Mouse (Mus musculus) liver, embryonic 11.5 days (tissue): ENCODE measurements around the gene Unc5cl. TPM values are rescaled to one million over a fixed set of nuclear protein-coding genes. Genes with fewer than 3 reads are reported as not detected.

ENCODE experiments used
- ATAC-seq: fragments of 200-750 bp; cut with Nextera tagmentation; replicated peaks from 2 replicates; pipeline ENCODE4 v1.8.0; 2017; ENCODE audit warnings: moderate number of reproducible peaks, mild to moderate bottlenecking, moderate TSS enrichment, moderate library complexity; ENCODE audit not compliant: low FRiP score
- DNase-seq: peaks from one replicate; pipeline ENCODE4 v3.0.0-alpha.2; 2017; ENCODE audit warnings: low spot score
- H3K27ac ChIP-seq: fragments of 300-500 bp; sonication (generic); 2 replicates; pipeline ENCODE4 v1.5.1; 2014; ENCODE audit warnings: mild to moderate bottlenecking, low read depth, low read length, control low read depth
- H3K27me3 ChIP-seq: fragments of 300-500 bp; sonication (generic); replicated peaks from 2 replicates; pipeline ENCODE4 v1.6.1; 2014; ENCODE audit warnings: low read length, mixed read lengths; ENCODE audit not compliant: control insufficient read depth, insufficient read depth
- H3K36me3 ChIP-seq: fragments of 300-500 bp; sonication (generic); 2 replicates; pipeline ENCODE4 v1.6.1; 2014; ENCODE audit warnings: mild to moderate bottlenecking, low read length, moderate library complexity, mixed read lengths; ENCODE audit not compliant: control insufficient read depth, insufficient read depth
- H3K4me1 ChIP-seq: fragments of 300-500 bp; sonication (generic); replicated peaks from 2 replicates; pipeline ENCODE4 v1.6.1; 2014; ENCODE audit warnings: low read length, mixed read lengths; ENCODE audit not compliant: control insufficient read depth, insufficient read depth
- H3K4me2 ChIP-seq: fragments of 300-500 bp; sonication (generic); 2 replicates; pipeline ENCODE4 v1.6.1; 2014; ENCODE audit warnings: mild to moderate bottlenecking, control low read depth, moderate library complexity
- H3K4me3 ChIP-seq: fragments of 300-500 bp; sonication (generic); 2 replicates; pipeline ENCODE4 v1.5.1; 2014; ENCODE audit warnings: low read depth, low read length, control low read depth
- H3K9ac ChIP-seq: fragments of 300-500 bp; sonication (generic); 2 replicates; pipeline ENCODE4 v1.6.1; 2014; ENCODE audit warnings: low read depth, low read length, control low read depth
- H3K9me3 ChIP-seq: fragments of 300-500 bp; sonication (generic); 2 replicates; pipeline ENCODE4 v1.6.1; 2016; ENCODE audit warnings: low read length, inconsistent platforms, mixed read lengths; ENCODE audit not compliant: control insufficient read depth
- WGBS: fragments of 180-500 bp; shearing (Covaris S2); extraction: QIAGEN DNeasy Blood & Tissue Kit; methylation state at CpG from one replicate; pipeline ENCODE4 v1.1.7; 2014; 5-methylcytosine and 5-hydroxymethylcytosine counted together
- polyA plus RNA-seq: library from polyadenylated mRNA; unstranded; fragments of >200 nt; fragmentation: Nextera tagmentation; extraction: Ambion mirVana; gene quantifications from 2 replicates; pipeline ENCODE4 v1.2.1, GENCODE M21; 2014

The Unc5cl gene
- polyA plus RNA-seq, 1 experiment from 2014 or later, result 1.0 TPM

DNA sequence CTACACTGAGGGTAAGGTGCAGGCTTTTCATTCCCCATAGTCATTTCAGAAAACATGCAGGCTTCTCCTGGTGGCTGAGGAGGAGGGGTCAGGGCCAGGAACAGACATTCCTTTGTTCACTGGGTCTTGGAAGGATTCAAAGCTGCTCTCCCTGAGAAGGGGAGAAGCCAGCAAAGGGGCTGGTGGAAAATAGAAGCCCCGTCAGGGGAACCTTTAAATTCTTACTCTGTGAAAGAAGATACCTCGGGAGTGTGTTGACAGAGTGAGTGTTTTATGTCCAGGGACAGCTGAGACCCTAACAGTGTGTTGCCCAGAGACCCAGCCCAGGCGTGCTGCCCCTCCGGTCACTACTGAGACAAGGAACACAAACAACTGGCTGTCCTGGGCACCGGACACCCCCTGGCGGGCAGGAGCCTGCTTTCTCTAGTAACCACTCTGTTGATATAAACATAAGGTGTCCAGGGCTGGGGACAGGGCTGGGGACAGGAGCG lies 17.2 kb upstream of the Unc5cl start:
- H3K4me2 ChIP-seq, result no peak overlapping the region
- H3K4me3 ChIP-seq, result no peak overlapping the region
- H3K27me3 ChIP-seq, result no peaks in the 10 kb centered on the region
- 62% methylated on average over 7 of the region's 7 CpGs for WGBS
- ATAC-seq (no peak), DNase-seq (no peak)
- H3K4me1 ChIP-seq, result peaks cover 19% of the 10 kb centered on the region
- no peaks in the 10 kb centered on the region for H3K36me3 ChIP-seq
- no peak overlapping the region for H3K9ac ChIP-seq
- no peaks in the 10 kb centered on the region for H3K9me3 ChIP-seq
- H3K27ac ChIP-seq, result no peak overlapping the region

DNA sequence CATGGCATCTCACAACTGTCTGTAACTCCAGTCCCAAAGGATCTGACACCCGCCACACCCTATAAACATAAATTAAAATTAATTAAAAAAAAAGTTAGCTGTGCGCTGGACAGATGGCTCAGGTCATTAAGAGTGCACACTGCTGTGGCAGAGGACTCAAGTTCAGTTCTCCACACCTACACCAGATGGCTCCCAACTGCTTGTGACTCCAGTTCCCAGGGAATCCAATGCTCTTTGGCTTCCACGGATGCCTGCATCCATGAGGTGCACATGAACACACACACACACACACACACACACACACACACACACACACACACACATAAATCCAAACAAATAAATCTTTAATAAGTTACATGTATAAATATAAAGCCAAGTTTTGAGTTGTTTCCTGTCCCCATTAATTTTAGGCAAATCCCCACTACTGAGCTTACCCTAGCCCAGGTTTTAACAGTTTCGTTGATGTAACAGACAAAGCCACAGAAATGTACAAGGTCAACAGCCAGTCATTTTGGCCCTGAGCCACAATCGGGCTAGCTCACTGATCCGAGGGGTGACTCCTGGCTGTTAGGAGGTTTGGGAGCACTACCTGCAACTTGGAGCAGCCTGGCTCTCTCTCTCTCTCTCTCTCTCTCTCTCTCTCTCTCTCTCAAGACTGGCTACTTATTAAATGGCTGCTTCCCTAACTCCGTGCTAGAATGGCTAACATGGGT lies 11.8 kb upstream of the Unc5cl start:
- H3K9ac ChIP-seq, result no peak overlapping the region
- ATAC-seq (no peak), DNase-seq (no peak)
- peaks cover 6% of the 10 kb centered on the region for H3K4me1 ChIP-seq
- no peak overlapping the region for H3K4me2 ChIP-seq
- no peak overlapping the region for H3K4me3 ChIP-seq
- no peaks in the 10 kb centered on the region for H3K9me3 ChIP-seq
- H3K36me3 ChIP-seq, result no peaks in the 10 kb centered on the region
- 78% methylated on average over 7 of the region's 7 CpGs for WGBS
- no peak overlapping the region for H3K27ac ChIP-seq
- H3K27me3 ChIP-seq, result no peaks in the 10 kb centered on the region

DNA sequence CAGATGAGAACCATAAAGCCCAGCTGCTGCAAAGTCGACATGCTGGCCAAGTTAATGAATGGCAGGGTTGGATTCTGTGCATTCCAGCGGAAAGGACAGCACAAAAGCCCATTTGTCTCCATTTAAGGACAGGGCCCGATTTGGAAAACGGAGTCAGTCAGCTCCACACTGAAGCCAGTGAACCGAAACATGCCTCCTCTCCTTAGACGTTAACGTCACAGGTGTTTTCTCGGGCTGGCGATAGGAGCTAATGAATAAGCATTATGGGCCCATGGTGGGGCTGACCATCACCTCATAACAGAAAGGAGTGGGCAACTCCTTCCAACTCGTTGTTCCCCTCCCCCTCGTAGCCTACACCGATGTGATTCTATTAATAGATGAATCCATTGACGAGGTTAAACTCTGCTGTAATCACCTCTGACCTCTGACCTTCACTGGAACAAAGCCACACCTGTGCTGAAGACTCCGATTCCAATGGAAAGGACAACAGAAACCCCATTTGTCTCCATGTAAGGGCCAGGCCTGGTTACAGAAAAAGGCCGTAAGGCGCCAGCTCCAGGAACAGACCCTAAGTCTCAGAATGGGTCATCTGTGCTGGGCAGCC lies 11.1 kb upstream of the Unc5cl start:
- no peak for ATAC-seq

DNA sequence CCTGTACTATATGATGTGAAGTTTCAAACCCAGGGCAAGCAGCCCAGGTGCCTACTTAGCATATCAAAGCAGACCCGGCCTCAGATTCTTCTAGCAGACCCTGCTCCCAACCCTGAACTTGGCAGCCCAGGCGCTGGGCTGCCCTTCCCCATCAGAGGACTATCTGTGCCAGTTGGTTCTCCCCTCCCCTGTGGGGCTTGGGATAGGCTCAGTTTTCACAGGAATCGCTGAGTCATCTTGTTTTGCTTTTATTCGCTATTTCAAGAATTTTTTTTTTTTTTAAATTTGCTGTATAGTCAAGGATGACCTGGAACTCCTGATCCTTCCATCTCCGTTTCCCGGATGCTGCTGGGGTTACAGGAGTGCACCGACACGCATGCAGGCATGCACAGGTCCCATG lies 7.0 kb upstream of the Unc5cl start:
- Histone ChIP-seq H3K9ac (peak overlapping the region; percentile 1; the same call in 1 of the 2 replicates), H3K4me2 (peak overlapping the region; percentile 61)
- ATAC-seq, result no peak

More for the DNA sequence above, 11.1 kb upstream of the Unc5cl start:
- Histone ChIP-seq H3K27me3 (no peaks in the 10 kb centered on the region), H3K4me3 (no peak overlapping the region), H3K27ac (no peak overlapping the region), H3K9me3 (no peaks in the 10 kb centered on the region), H3K9ac (no peak overlapping the region), H3K4me2 (no peak overlapping the region), H3K4me1 (peaks cover 13% of the 10 kb centered on the region), H3K36me3 (no peaks in the 10 kb centered on the region)
- 84% methylated on average over 16 of the region's 16 CpGs for WGBS
- DNase-seq, result no peak

DNA sequence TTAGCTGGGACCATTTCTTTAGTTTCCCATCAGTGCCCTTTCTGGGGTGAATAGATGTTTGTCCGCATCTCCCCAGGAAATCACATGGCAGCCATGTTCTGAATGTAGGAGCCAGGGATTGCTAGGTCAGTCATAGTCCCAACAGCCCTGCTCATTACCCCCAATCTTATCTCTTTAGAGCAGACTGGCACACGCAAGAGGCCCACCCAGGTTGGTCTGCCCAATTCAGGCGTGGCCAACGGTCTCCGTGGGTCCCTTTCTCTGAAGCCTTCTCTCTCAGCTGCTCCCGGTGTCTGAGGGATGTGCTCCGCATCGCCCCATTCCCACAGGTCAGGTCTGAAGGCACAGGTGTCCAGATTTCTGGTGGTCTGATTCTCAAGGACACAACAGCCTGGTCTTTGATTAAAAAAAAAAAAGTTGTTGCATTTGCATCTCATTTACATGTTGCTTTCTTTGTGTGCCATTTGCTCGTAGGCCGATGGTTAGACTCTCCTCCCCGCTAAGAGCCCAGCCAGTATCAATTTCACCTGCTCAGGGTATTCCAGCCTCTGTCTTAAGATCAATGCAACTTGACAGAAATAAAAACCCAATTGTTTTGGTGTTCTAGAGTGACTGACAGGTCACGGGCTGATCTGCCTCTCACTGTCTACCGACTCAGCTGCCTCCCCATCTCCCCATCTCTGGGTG lies 3.9 kb upstream of the Unc5cl start:
- Histone ChIP-seq H3K4me1 (peaks cover 31% of the 10 kb centered on the region), H3K27ac (peak overlapping the region; percentile 93), H3K36me3 (no peaks in the 10 kb centered on the region), H3K4me2 (peak overlapping the region; percentile 61), H3K4me3 (peak overlapping the region; percentile 57), H3K9me3 (no peaks in the 10 kb centered on the region), H3K9ac (peak overlapping the region; percentile 76), H3K27me3 (no peaks in the 10 kb centered on the region)
- no peak for DNase-seq
- 60% methylated on average over 13 of the region's 13 CpGs for WGBS
- ATAC-seq, result peak; percentile 86

More for the DNA sequence above, 7.0 kb upstream of the Unc5cl start:
- H3K27me3 ChIP-seq, result no peaks in the 10 kb centered on the region
- H3K27ac ChIP-seq, result peak overlapping the region; percentile 73
- 64% methylated on average over 8 of the region's 8 CpGs for whole genome bisulfite sequencing
- H3K36me3 ChIP-seq, result no peaks in the 10 kb centered on the region
- peaks cover 26% of the 10 kb centered on the region for H3K4me1 ChIP-seq
- H3K4me3 ChIP-seq, result no peak overlapping the region
- no peaks in the 10 kb centered on the region for H3K9me3 ChIP-seq
- DNase-seq, result no peak

DNA sequence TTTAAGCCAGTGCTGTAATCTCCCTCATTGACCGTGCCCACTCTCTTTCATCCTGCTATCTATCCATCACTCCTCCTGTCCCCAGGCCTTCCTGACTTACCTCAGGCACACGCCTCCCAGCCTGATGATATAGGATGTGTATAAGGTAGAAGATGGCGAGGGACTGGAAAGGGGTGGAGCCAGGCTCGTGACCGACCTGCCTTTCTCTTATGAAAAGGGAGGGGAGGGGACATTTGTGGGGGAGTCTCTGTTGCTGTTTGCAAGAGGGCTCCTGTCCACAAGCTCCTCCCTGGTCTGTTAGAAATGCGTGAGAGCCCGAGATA lies 3.4 kb upstream of the Unc5cl start, which contains the start of gene Tspo2:
Gene Tspo2, minus strand, starts transcription at position 170 of the 323 bp plus-strand sequence.
- DNase-seq (no peak), ATAC-seq (peak; percentile 76)
- peak within 1 kb of the TSS; percentile 76 for H3K9ac ChIP-seq
- H3K4me3 ChIP-seq, result peak within 1 kb of the TSS; percentile 57
- H3K27ac ChIP-seq, result peak within 1 kb of the TSS; percentile 93
- no peaks in the 10 kb centered on the region for H3K27me3 ChIP-seq
- peak within 1 kb of the TSS; percentile 61 for H3K4me2 ChIP-seq
- H3K9me3 ChIP-seq, result no peaks in the 10 kb centered on the region
- H3K4me1 ChIP-seq, result peaks cover 36% of the 10 kb centered on the region
- H3K36me3 ChIP-seq, result no peaks in the 10 kb centered on the region
- WGBS, result 31% methylated on average over 7 of the region's 7 CpGs

DNA sequence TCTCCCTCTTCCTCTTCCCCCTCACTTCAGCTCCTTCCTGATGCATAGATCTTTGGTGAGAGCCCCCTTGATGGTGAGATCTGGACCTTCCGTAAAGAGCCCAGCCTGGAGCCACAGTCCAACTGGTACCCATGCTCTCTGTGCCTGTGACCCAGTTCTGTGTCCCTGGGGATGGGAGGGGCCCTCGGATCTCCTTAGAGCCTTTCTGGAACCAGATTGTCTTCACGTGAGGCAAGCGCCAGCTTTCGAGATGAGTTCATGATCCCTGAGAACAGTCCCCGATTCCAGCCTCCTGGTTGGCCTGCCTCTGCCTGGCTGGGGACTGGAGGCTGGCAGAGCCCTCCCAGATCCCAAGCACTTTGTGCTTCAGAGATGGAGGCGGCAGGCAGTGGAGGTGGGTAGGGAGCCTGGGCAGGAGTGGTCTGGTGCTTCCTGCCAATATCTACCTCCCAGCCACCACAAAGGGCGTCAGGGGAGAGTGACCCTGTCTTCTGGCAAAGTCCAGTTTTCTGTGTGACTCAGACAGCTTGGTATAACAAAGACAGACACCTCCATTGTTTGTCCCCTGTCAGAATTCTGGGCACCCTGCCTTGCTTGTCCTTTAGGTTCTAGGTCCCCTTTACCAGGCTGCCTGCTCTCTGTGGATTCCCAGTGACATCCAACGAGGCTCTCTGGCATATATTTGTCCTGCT lies 2.8 kb upstream of the Unc5cl start:
- no peaks in the 10 kb centered on the region for H3K27me3 ChIP-seq
- peak overlapping the region; percentile 57 for H3K4me3 ChIP-seq
- H3K9ac ChIP-seq, result peak overlapping the region; percentile 76
- no peaks in the 10 kb centered on the region for H3K9me3 ChIP-seq
- peak overlapping the region; percentile 61 for H3K4me2 ChIP-seq
- peak overlapping the region; percentile 93 for H3K27ac ChIP-seq
- ATAC-seq, result peak; percentile 11; the same call in 1 of the 2 replicates
- no peaks in the 10 kb centered on the region for H3K36me3 ChIP-seq
- 70% methylated on average over 9 of the region's 9 CpGs for WGBS
- H3K4me1 ChIP-seq, result peaks cover 36% of the 10 kb centered on the region
- DNase-seq, result no peak

DNA sequence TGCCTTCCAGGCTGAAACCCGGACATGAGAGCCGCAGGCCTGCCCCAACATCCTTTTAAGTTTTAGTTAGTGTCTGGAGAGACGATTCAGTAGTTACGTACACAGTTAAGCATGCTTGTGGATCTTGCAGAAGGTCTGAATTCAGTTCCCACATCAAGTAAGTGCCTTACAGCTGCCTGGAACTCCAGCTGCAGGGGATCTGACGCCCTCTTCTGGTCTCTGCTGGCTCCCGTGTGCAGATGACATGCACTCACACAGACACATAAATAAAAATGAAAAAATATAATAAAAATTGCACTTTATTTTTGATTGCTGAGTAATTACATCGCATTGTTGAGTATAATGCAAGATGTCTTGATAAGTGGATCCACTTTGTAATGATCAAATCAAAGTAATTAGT lies 1.2 kb upstream of the Unc5cl start:
- DNase-seq, result no peak
- ATAC-seq, result no peak
- no peak overlapping the region for H3K27ac ChIP-seq
- WGBS, result 73% methylated on average over 7 of the region's 7 CpGs
- H3K4me1 ChIP-seq, result peaks cover 29% of the 10 kb centered on the region
- no peaks in the 10 kb centered on the region for H3K36me3 ChIP-seq
- no peak overlapping the region for H3K4me3 ChIP-seq
- no peaks in the 10 kb centered on the region for H3K9me3 ChIP-seq
- no peak overlapping the region for H3K9ac ChIP-seq
- no peaks in the 10 kb centered on the region for H3K27me3 ChIP-seq
- H3K4me2 ChIP-seq, result no peak overlapping the region
